Mouse (Mus musculus) midbrain, embryonic 14.5 days (tissue): ENCODE results near the gene 1110059E24Rik. TPM values are rescaled to one million over a fixed set of nuclear protein-coding genes. Genes with fewer than 3 reads are reported as not detected.

ENCODE experiments used
- ATAC-seq: fragments of 200-750 bp; cut with Nextera tagmentation; 2 replicates; pipeline ENCODE4 v1.8.0; 2017; ENCODE audit warnings: moderate number of reproducible peaks, moderate library complexity; ENCODE audit not compliant: low FRiP score, low TSS enrichment
- DNase-seq: peaks from one replicate; pipeline ENCODE4 v3.0.0-alpha.2; 2015
- H3K27ac ChIP-seq: fragments of 300-500 bp; sonication (generic); replicated peaks from 2 replicates; pipeline ENCODE4 v1.5.1; 2014; ENCODE audit warnings: mild to moderate bottlenecking, low read depth, low read length, moderate library complexity
- H3K27me3 ChIP-seq: fragments of 300-500 bp; sonication (generic); 2 replicates; pipeline ENCODE4 v1.6.1; 2014; ENCODE audit warnings: low read length, control low read depth, mixed read lengths; ENCODE audit not compliant: control insufficient read depth, insufficient read depth
- H3K36me3 ChIP-seq: fragments of 300-500 bp; sonication (generic); 2 replicates; pipeline ENCODE4 v1.6.1; 2014; ENCODE audit warnings: low read length, control low read depth; ENCODE audit not compliant: control insufficient read depth, insufficient read depth
- H3K4me1 ChIP-seq: fragments of 300-500 bp; sonication (generic); 2 replicates; pipeline ENCODE4 v1.6.1; 2014; ENCODE audit warnings: mild to moderate bottlenecking, antibody characterized with exemption, low read length, control low read depth; ENCODE audit not compliant: control insufficient read depth, insufficient read depth
- H3K4me2 ChIP-seq: fragments of 300-500 bp; sonication (generic); 2 replicates; pipeline ENCODE4 v1.6.1; 2014; ENCODE audit warnings: mild to moderate bottlenecking, low read length, moderate library complexity
- H3K4me3 ChIP-seq: fragments of 300-500 bp; sonication (generic); replicated peaks from 2 replicates; pipeline ENCODE4 v1.5.1; 2014; ENCODE audit warnings: low read depth, low read length
- H3K9ac ChIP-seq: fragments of 300-500 bp; sonication (generic); replicated peaks from 2 replicates; pipeline ENCODE4 v1.6.1; 2014; ENCODE audit warnings: mild to moderate bottlenecking, low read length, moderate library complexity
- H3K9me3 ChIP-seq: fragments of 300-500 bp; sonication (generic); 2 replicates; pipeline ENCODE4 v1.6.1; 2016; ENCODE audit warnings: low read length, control low read depth, mixed read lengths; ENCODE audit not compliant: control insufficient read depth
- WGBS: fragments of 180-500 bp; shearing (Covaris S2); extraction: QIAGEN DNeasy Blood & Tissue Kit; methylation state at CpG from one replicate; pipeline ENCODE4 v1.1.7; 2014; 5-methylcytosine and 5-hydroxymethylcytosine counted together
- polyA plus RNA-seq: library from polyadenylated mRNA; unstranded; fragments of >200 nt; fragmentation: Nextera tagmentation; extraction: Ambion mirVana; gene quantifications from 2 replicates; pipeline ENCODE4 v1.2.1, GENCODE M21; 2014

1110059E24Rik gene
- polyA plus RNA-seq, 1 experiment from 2014 or later, result 62.3 TPM

GRCm38 (mm10) chr19:21653172-21653981 lies 601 bp upstream of the 1110059E24Rik start, which contains the start of gene Abhd17b:
Gene Abhd17b, plus strand, starts transcription at chr19:21653185.
- Histone ChIP-seq H3K4me1 (peaks cover 24% of the 10 kb centered on the region), H3K9ac (peak within 1 kb of the TSS; percentile 95), H3K27ac (peak within 1 kb of the TSS; percentile 97), H3K9me3 (no peaks in the 10 kb centered on the region), H3K27me3 (no peaks in the 10 kb centered on the region), H3K4me3 (peak within 1 kb of the TSS; percentile 86), H3K4me2 (peak within 1 kb of the TSS; percentile 80), H3K36me3 (no peaks in the 10 kb centered on the region)
- peak; percentile 60 for ATAC-seq
- under 1% methylated on average over 99 of the region's 105 CpGs for WGBS
- peak; percentile 75 for DNase-seq

- no peak for ATAC-seq
- H3K9me3 ChIP-seq, result no peaks in the 10 kb centered on the region
- peak overlapping the region; percentile 95 for H3K9ac ChIP-seq
- H3K36me3 ChIP-seq, result no peaks in the 10 kb centered on the region
- WGBS, result 51% methylated on average over 6 of the region's 6 CpGs
- DNase-seq, result peak; percentile 5
- peak overlapping the region; percentile 86 for H3K4me3 ChIP-seq
- H3K27me3 ChIP-seq, result no peaks in the 10 kb centered on the region
- H3K4me1 ChIP-seq, result peaks cover 24% of the 10 kb centered on the region
- H3K4me2 ChIP-seq, result peak overlapping the region; percentile 80
- H3K27ac ChIP-seq, result no peak overlapping the region
Observed at GRCm38 (mm10) chr19:21651664-21652063, 1.1 kb downstream of the 1110059E24Rik start.

GRCm38 (mm10) chr19:21646142-21646541 lies 6.6 kb downstream of the 1110059E24Rik start:
- 0 out of 2 replicates have a peak, but pooled peaks cover 2% of the 10 kb centered on the region for H3K4me1 ChIP-seq
- H3K27ac ChIP-seq, result no peak overlapping the region
- WGBS, result 91% methylated on average over 6 of the region's 6 CpGs
- no peak for ATAC-seq
- H3K4me2 ChIP-seq, result no peak overlapping the region
- H3K9me3 ChIP-seq, result no peaks in the 10 kb centered on the region
- no peak for DNase-seq
- H3K27me3 ChIP-seq, result no peaks in the 10 kb centered on the region
- no peaks in the 10 kb centered on the region for H3K36me3 ChIP-seq
- H3K9ac ChIP-seq, result no peak overlapping the region
- H3K4me3 ChIP-seq, result no peak overlapping the region

- no peak overlapping the region for H3K4me2 ChIP-seq
- no peaks in the 10 kb centered on the region for H3K27me3 ChIP-seq
- WGBS, result 80% methylated on average over 4 of the region's 4 CpGs
- H3K27ac ChIP-seq, result no peak overlapping the region
- H3K4me3 ChIP-seq, result no peak overlapping the region
- no peak overlapping the region for H3K9ac ChIP-seq
- ATAC-seq (no peak), DNase-seq (no peak)
- no peaks in the 10 kb centered on the region for H3K36me3 ChIP-seq
- no peaks in the 10 kb centered on the region for H3K9me3 ChIP-seq
- no peaks in the 10 kb centered on the region for H3K4me1 ChIP-seq
Observed at GRCm38 (mm10) chr19:21645301-21645700, 7.5 kb downstream of the 1110059E24Rik start.

GRCm38 (mm10) chr19:21643935-21644334 lies 8.8 kb downstream of the 1110059E24Rik start:
- whole genome bisulfite sequencing, result 93% methylated on average over 1 of the region's 1 CpGs

GRCm38 (mm10) chr19:21637672-21638071 lies 15.1 kb downstream of the 1110059E24Rik start:
- Histone ChIP-seq H3K36me3 (no peaks in the 10 kb centered on the region), H3K27me3 (no peaks in the 10 kb centered on the region), H3K4me3 (no peak overlapping the region), H3K4me1 (no peaks in the 10 kb centered on the region), H3K9ac (no peak overlapping the region), H3K9me3 (no peaks in the 10 kb centered on the region; the same call in 1 of the 2 replicates), H3K4me2 (no peak overlapping the region), H3K27ac (no peak overlapping the region)
- WGBS, result 96% methylated on average over 7 of the region's 7 CpGs
- DNase-seq (no peak), ATAC-seq (no peak)

More at GRCm38 (mm10) chr19:21643935-21644334, 8.8 kb downstream of the 1110059E24Rik start:
- H3K4me2 ChIP-seq, result no peak overlapping the region
- no peaks in the 10 kb centered on the region for H3K27me3 ChIP-seq
- no peaks in the 10 kb centered on the region for H3K9me3 ChIP-seq
- no peak overlapping the region for H3K4me3 ChIP-seq
- H3K4me1 ChIP-seq, result no peaks in the 10 kb centered on the region
- H3K36me3 ChIP-seq, result no peaks in the 10 kb centered on the region
- DNase-seq (no peak), ATAC-seq (no peak)
- no peak overlapping the region for H3K9ac ChIP-seq
- H3K27ac ChIP-seq, result no peak overlapping the region

- H3K4me2 ChIP-seq, result no peak overlapping the region
- WGBS, result 96% methylated on average over 3 of the region's 3 CpGs
- no peak overlapping the region for H3K9ac ChIP-seq
- H3K9me3 ChIP-seq, result no peaks in the 10 kb centered on the region; the same call in 1 of the 2 replicates
- H3K4me3 ChIP-seq, result no peak overlapping the region
- no peaks in the 10 kb centered on the region for H3K4me1 ChIP-seq
- H3K27ac ChIP-seq, result no peak overlapping the region
- no peaks in the 10 kb centered on the region for H3K36me3 ChIP-seq
- DNase-seq, result no peak
- H3K27me3 ChIP-seq, result no peaks in the 10 kb centered on the region
- ATAC-seq, result no peak
Observed at GRCm38 (mm10) chr19:21636907-21637306, 15.9 kb downstream of the 1110059E24Rik start.

- 95% methylated on average over 2 of the region's 2 CpGs for WGBS
Observed at GRCm38 (mm10) chr19:21635406-21635805, 17.4 kb downstream of the 1110059E24Rik start.

More at GRCm38 (mm10) chr19:21635406-21635805, 17.4 kb downstream of the 1110059E24Rik start:
- H3K4me1 ChIP-seq, result 0 out of 2 replicates have a peak, but pooled peaks cover 3% of the 10 kb centered on the region
- H3K4me3 ChIP-seq, result no peak overlapping the region
- ATAC-seq (no peak), DNase-seq (no peak)
- no peaks in the 10 kb centered on the region; the same call in 1 of the 2 replicates for H3K9me3 ChIP-seq
- H3K4me2 ChIP-seq, result no peak overlapping the region
- H3K27ac ChIP-seq, result no peak overlapping the region
- no peaks in the 10 kb centered on the region for H3K36me3 ChIP-seq
- no peaks in the 10 kb centered on the region for H3K27me3 ChIP-seq
- no peak overlapping the region for H3K9ac ChIP-seq
